Mouse (Mus musculus): ENCODE measurements around the gene Gm17617. TPM values are rescaled to one million over a fixed set of nuclear protein-coding genes. Genes with fewer than 3 reads are reported as not detected.
A peak's percentile ranks its signal among the peaks of the same experiment; 100 is the strongest.

Gm17617 gene
- total and polyA plus RNA-seq, 3 experiments, result not detected

DNA sequence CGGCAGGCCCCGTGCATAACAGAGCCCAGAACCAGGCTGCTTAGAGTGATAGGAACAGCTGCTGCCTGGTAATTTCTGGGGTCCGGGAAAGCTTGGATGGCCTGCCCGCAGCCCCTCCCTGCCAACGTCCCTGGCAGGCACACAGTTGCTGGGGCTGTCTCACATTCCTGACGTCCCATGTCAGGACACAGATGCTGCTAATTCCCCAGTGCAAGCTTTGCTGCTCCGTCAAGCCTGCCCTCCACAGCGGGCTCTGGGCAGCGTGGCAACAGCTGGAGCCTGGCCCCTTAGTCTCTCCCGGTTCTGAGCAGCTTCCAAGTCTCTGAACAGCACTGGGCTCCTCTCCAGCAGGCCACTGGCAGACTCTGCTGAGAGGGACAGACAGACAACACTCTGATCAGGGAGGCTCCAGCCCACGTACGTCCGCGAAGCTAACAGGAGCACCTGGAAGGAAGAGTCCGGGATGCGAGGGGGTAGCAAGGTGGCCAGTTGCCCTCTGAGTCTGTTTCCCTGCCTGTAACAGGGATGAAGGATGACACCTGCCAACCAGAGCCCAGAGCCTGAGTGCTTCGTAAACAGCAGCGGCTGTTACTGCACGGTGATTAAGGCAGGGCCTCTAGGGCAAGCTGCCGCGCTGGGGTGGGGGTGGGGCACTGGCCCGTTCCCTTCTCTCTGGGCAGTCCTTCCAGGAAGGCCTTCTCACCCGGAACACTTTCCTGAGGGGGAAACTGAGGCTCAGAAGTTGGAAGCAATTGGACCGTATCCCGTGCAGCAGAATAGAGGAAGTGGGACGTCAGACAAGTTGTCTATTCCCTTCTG, 38.4 kb upstream of the Gm17617 start:
- Histone ChIP-seq H3K27me3 (ENCODE audit: control insufficient read depth in 1 of 2, insufficient read depth in 2 of 2, low read length in 2 of 2) (no peaks in the 10 kb centered on the region), H3K79me2 (ENCODE audit: control insufficient read depth, insufficient read depth, low read length, poor library complexity) (no peaks in the 10 kb centered on the region), H3K9ac (ENCODE audit: control insufficient read depth, low read depth, low read length, poor library complexity, severe bottlenecking) (peak overlapping the region; percentile 31; the same call in 1 of the 2 replicates), H3K9me3 (replicated peaks; ENCODE audit: insufficient read depth, low read length) (no peaks in the 10 kb centered on the region), H3K27ac (ENCODE audit: control insufficient read depth, low read depth, low read length) (no peak overlapping the region), H3K4me1 (ENCODE audit: control insufficient read depth in 1 of 2, insufficient read depth in 2 of 2, low read length in 2 of 2) (no peaks in the 10 kb centered on the region), H3K36me3 (ENCODE audit: control insufficient read depth in 1 of 2, insufficient read depth in 2 of 2, low read length in 2 of 2) (no peaks in the 10 kb centered on the region), H3K4me3 (ENCODE audit: control insufficient read depth in 1 of 2, insufficient read depth in 1 of 2, low read depth in 2 of 2, low read length in 2 of 2) (peak overlapping the region; percentile 25 to 35; a peak in 3 of 4 replicates)
- TF ChIP-seq MYC (IDR thresholded peaks at IDR 0.05; ENCODE audit: low read depth, low read length), result no peak
- no peak for TF ChIP-seq SIN3A (IDR thresholded peaks at IDR 0.05; ENCODE audit: low read length)
- no peak for TF ChIP-seq TBP (IDR thresholded peaks at IDR 0.05; ENCODE audit: low read depth, low read length)
- TF ChIP-seq CHD1 (IDR thresholded peaks at IDR 0.05; ENCODE audit: low read depth, low read length), result no peak
- no peak for TF ChIP-seq NRF1 (IDR thresholded peaks at IDR 0.05; ENCODE audit: insufficient read depth, low read depth, low read length, poor library complexity, severe bottlenecking)
- no peak for TF ChIP-seq ZMIZ1 (IDR thresholded peaks at IDR 0.05; ENCODE audit: low read depth, low read length)
- TF ChIP-seq BHLHE40 (IDR thresholded peaks at IDR 0.05; ENCODE audit: borderline replicate concordance, low read depth, low read length), result no peak
- DNase-seq (ENCODE audit: low read depth, low spot score), result peak; percentile 44

DNA sequence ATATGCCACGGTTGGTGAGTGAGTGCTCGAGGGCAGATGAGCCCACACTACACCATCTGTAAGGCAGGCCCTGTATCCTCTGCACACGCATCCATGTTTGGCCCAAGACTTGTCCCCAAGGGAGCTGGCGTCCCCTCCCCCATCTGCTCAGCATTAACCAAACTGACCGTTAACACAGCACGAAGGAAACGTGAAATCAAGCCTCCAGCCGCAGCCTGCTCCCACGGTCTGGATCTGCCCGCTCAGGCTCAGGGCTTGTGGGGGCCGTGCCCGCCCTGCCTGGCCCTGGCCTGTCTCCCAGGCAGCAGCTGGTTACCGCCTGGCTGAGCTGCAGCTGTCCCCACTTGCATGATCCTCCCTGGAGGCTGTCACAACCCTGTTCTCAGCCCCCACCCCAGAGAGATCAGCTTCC, 35.6 kb upstream of the Gm17617 start:
- no peak overlapping the region for H3K9ac ChIP-seq (ENCODE audit: control insufficient read depth, low read depth, low read length, poor library complexity, severe bottlenecking)
- no peak overlapping the region for H3K4me3 ChIP-seq (ENCODE audit: control insufficient read depth in 1 of 2, insufficient read depth in 1 of 2, low read depth in 2 of 2, low read length in 2 of 2)
- no peaks in the 10 kb centered on the region for H3K36me3 ChIP-seq (ENCODE audit: control insufficient read depth in 1 of 2, insufficient read depth in 2 of 2, low read length in 2 of 2)
- H3K9me3 ChIP-seq (replicated peaks; ENCODE audit: insufficient read depth, low read length), result no peaks in the 10 kb centered on the region
- no peak for TF ChIP-seq TAL1 (IDR thresholded peaks at IDR 0.05; ENCODE audit: low read length)
- TF ChIP-seq UBTF (IDR thresholded peaks at IDR 0.05; ENCODE audit: borderline replicate concordance, insufficient read depth, low read depth, low read length), result no peak
- no peak for TF ChIP-seq MXI1 (IDR thresholded peaks at IDR 0.05; ENCODE audit: low read depth, low read length)
- TF ChIP-seq CHD2 (IDR thresholded peaks at IDR 0.05; ENCODE audit: low read length), result no peak
- TF ChIP-seq USF1 (IDR thresholded peaks at IDR 0.05; ENCODE audit: low read depth, low read length), result no peak
- TF ChIP-seq MYC (IDR thresholded peaks at IDR 0.05; ENCODE audit: low read depth, low read length), result no peak
- TF ChIP-seq GATA1 (IDR thresholded peaks at IDR 0.05; ENCODE audit: low read depth, low read length), result no peak
- no peak for TF ChIP-seq SIN3A (IDR thresholded peaks at IDR 0.05; ENCODE audit: low read length)
- no peak for TF ChIP-seq USF2 (IDR thresholded peaks at IDR 0.05; ENCODE audit: borderline replicate concordance in 1 of 2, insufficient read depth in 1 of 2, low read depth in 1 of 2, low read length in 2 of 2)
- no peak for TF ChIP-seq ZMIZ1 (IDR thresholded peaks at IDR 0.05; ENCODE audit: low read depth, low read length)
- TF ChIP-seq ZNF384 (IDR thresholded peaks at IDR 0.05; ENCODE audit: low read depth, low read length), result no peak
- TF ChIP-seq TBP (IDR thresholded peaks at IDR 0.05; ENCODE audit: low read depth, low read length), result no peak
- TF ChIP-seq NRF1 (IDR thresholded peaks at IDR 0.05; ENCODE audit: insufficient read depth, low read depth, low read length, poor library complexity, severe bottlenecking), result no peak
- no peak for TF ChIP-seq CHD1 (IDR thresholded peaks at IDR 0.05; ENCODE audit: low read depth, low read length)
- no peak for TF ChIP-seq TCF12 (IDR thresholded peaks at IDR 0.05; ENCODE audit: low read depth, low read length)
- TF ChIP-seq RCOR1 (IDR thresholded peaks at IDR 0.05; ENCODE audit: low read depth, low read length), result no peak
- no peak for TF ChIP-seq BHLHE40 (IDR thresholded peaks at IDR 0.05; ENCODE audit: borderline replicate concordance, low read depth, low read length)
- TF ChIP-seq MAZ (IDR thresholded peaks at IDR 0.05; ENCODE audit: low read depth, low read length), result no peak
- no peak for TF ChIP-seq MAX (IDR thresholded peaks at IDR 0.05; ENCODE audit: low read length)
- no peak for TF ChIP-seq EP300 (IDR thresholded peaks at IDR 0.05; ENCODE audit: low read depth in 1 of 2, low read length in 2 of 2)
- no peaks in the 10 kb centered on the region for H3K27me3 ChIP-seq (ENCODE audit: control insufficient read depth in 1 of 2, insufficient read depth in 2 of 2, low read length in 2 of 2)
- no peak overlapping the region for H3K27ac ChIP-seq (ENCODE audit: control insufficient read depth, low read depth, low read length)
- H3K79me2 ChIP-seq (ENCODE audit: control insufficient read depth, insufficient read depth, low read length, poor library complexity), result no peaks in the 10 kb centered on the region
- no peak for DNase-seq (ENCODE audit: low read depth, low spot score)
- H3K4me1 ChIP-seq (ENCODE audit: control insufficient read depth in 1 of 2, insufficient read depth in 2 of 2, low read length in 2 of 2), result no peaks in the 10 kb centered on the region
